Mouse (Mus musculus): ENCODE data around the gene Gm44579. TPM values are rescaled to one million over a fixed set of nuclear protein-coding genes. Genes with fewer than 3 reads are reported as not detected.

The Gm44579 gene
- polyA plus RNA-seq, 1 experiment from 2014 or later: not detected

GRCm38 (mm10) chr15:98213336-98213870, 7.4 kb downstream of the Gm44579 start:
- peak overlapping the region; percentile 54 for H3K27ac ChIP-seq (ENCODE audit: low read length)
- no peak overlapping the region for H3K4me2 ChIP-seq (ENCODE audit: low read depth, low read length)
- H3K27me3 ChIP-seq (ENCODE audit: control insufficient read depth, insufficient read depth, low read depth, low read length): no peaks in the 10 kb centered on the region
- WGBS: 57% methylated on average over 5 of the region's 5 CpGs
- no peaks in the 10 kb centered on the region for H3K4me1 ChIP-seq (replicated peaks; ENCODE audit: control insufficient read depth, insufficient read depth, low read length)
- no peak for ATAC-seq (ENCODE audit: low read depth)
- no peaks in the 10 kb centered on the region for H3K36me3 ChIP-seq (ENCODE audit: control insufficient read depth, insufficient read depth, low read length)
- no peaks in the 10 kb centered on the region for H3K9me3 ChIP-seq (ENCODE audit: control insufficient read depth, low read length)
- H3K9ac ChIP-seq (ENCODE audit: low read length): no peak overlapping the region
- no peak overlapping the region for H3K4me3 ChIP-seq (ENCODE audit: low read length)

DNA sequence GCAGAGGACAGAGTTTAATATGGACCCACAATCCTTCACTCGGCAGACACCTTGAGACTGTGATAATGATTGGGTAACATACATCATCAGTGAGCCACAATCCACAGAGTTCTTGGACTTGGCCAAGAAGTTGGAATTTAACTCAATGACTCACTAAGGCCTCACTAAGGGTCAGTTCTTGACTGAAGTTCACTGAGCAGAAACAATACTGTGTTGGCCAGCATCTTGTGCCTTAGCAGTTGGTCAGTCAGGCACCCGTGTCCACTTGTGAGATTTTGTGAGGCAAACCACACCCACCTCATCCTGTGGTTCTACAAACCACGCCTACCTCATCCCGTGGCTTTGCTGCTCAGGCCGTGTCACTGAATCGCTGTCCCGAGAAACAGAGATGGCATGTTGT, 11.1 kb downstream of the Gm44579 start:
- H3K27ac ChIP-seq (ENCODE audit: low read length): no peak overlapping the region
- no peak overlapping the region for H3K9ac ChIP-seq (ENCODE audit: low read length)
- H3K36me3 ChIP-seq (ENCODE audit: control insufficient read depth, insufficient read depth, low read length): no peaks in the 10 kb centered on the region
- no peak for ATAC-seq (ENCODE audit: low read depth)
- WGBS: 62% methylated on average over 7 of the region's 7 CpGs
- no peak overlapping the region for H3K4me2 ChIP-seq (ENCODE audit: low read depth, low read length)
- H3K4me3 ChIP-seq (ENCODE audit: low read length): no peak overlapping the region
- H3K27me3 ChIP-seq (ENCODE audit: control insufficient read depth, insufficient read depth, low read depth, low read length): no peaks in the 10 kb centered on the region
- no peaks in the 10 kb centered on the region for H3K9me3 ChIP-seq (ENCODE audit: control insufficient read depth, low read length)
- no peaks in the 10 kb centered on the region for H3K4me1 ChIP-seq (replicated peaks; ENCODE audit: control insufficient read depth, insufficient read depth, low read length)

- WGBS: 79% methylated on average over 2 of the region's 3 CpGs
- no peak within 1 kb of the TSS for H3K9ac ChIP-seq (ENCODE audit: low read length)
These were observed 25.3 kb downstream of the Gm44579 start, which contains the start of gene Olfr288 for GRCm38 (mm10) chr15:98195442-98195841. Gene Olfr288 (minus strand): TSS chr15:98195542.

DNA sequence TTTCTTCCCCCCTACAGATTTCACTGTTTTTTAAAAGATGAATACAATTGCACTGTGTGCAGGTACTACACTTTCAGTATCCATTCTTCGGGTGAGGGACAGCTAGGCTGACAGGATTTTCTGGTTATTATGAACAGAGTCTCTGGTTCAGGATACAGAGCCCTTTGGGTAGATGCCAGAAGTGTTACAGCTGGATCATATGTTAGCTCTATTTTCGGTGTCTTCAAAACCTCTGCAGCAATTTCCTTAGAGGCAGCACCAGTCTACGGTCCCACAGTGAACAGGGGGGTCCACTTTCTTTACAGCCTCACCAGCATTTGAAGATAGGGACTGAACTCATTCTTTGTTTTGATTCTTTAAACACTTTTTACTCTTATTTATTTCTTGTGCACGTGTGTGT, 36.3 kb downstream of the Gm44579 start:
- Histone ChIP-seq H3K4me2 (ENCODE audit: low read depth, low read length) (no peak overlapping the region), H3K9ac (ENCODE audit: low read length) (no peak overlapping the region), H3K27ac (ENCODE audit: low read length) (no peak overlapping the region), H3K4me1 (replicated peaks; ENCODE audit: control insufficient read depth, insufficient read depth, low read length) (0 out of 2 replicates have a peak, but pooled peaks cover 6% of the 10 kb centered on the region), H3K36me3 (ENCODE audit: control insufficient read depth, insufficient read depth, low read length) (no peaks in the 10 kb centered on the region), H3K4me3 (ENCODE audit: low read length) (no peak overlapping the region), H3K27me3 (ENCODE audit: control insufficient read depth, insufficient read depth, low read depth, low read length) (no peaks in the 10 kb centered on the region), H3K9me3 (ENCODE audit: control insufficient read depth, low read length) (no peaks in the 10 kb centered on the region)
- ATAC-seq (ENCODE audit: low read depth): no peak
- WGBS: 41% methylated on average over 4 of the region's 4 CpGs

More at GRCm38 (mm10) chr15:98195442-98195841, 25.3 kb downstream of the Gm44579 start, which contains the start of gene Olfr288:
- no peak within 1 kb of the TSS for H3K27ac ChIP-seq (ENCODE audit: low read length)
- H3K4me2 ChIP-seq (ENCODE audit: low read depth, low read length): no peak within 1 kb of the TSS
- H3K9me3 ChIP-seq (ENCODE audit: control insufficient read depth, low read length): no peaks in the 10 kb centered on the region
- no peak within 1 kb of the TSS for H3K4me3 ChIP-seq (ENCODE audit: low read length)
- no peaks in the 10 kb centered on the region for H3K27me3 ChIP-seq (ENCODE audit: control insufficient read depth, insufficient read depth, low read depth, low read length)
- no peaks in the 10 kb centered on the region for H3K36me3 ChIP-seq (ENCODE audit: control insufficient read depth, insufficient read depth, low read length)
- ATAC-seq (ENCODE audit: low read depth): no peak
- no peaks in the 10 kb centered on the region for H3K4me1 ChIP-seq (replicated peaks; ENCODE audit: control insufficient read depth, insufficient read depth, low read length)

DNA sequence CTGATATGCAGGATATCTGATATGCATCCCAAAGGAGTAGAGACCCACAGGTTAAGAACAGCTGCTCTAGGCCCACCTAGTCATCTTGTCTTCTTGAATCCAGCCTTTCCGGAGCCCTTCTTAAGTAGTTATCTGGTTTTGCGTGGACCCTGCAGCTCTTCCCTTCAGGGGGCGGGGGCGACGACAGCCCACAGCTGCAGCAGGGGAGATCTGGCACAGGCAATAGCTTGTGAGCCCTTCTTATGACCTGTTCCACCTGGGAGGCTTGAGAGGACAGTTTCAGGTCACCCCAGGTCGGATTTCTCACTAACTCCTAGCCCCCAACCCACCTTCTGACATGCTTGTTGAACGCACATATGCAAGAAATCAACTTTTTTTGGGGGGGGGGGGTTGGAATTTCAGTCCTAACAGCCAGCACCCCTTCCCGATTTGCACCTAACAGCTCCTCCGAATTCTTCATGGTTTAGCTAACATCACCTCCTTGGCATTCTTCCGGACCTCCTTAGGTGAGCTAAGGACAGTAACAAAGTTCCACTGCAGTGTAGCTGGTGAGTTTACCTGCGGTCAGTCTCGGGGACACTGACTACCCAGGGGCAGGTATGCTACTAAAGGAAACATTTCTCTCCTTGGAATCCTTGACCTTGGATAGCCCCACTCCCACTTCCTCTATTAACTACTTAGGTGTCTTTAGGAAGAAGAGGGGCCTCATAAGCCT, 38.8 kb downstream of the Gm44579 start:
- H3K4me2 ChIP-seq (ENCODE audit: low read depth, low read length): no peak overlapping the region
- 63% methylated on average over 12 of the region's 12 CpGs for WGBS

DNA sequence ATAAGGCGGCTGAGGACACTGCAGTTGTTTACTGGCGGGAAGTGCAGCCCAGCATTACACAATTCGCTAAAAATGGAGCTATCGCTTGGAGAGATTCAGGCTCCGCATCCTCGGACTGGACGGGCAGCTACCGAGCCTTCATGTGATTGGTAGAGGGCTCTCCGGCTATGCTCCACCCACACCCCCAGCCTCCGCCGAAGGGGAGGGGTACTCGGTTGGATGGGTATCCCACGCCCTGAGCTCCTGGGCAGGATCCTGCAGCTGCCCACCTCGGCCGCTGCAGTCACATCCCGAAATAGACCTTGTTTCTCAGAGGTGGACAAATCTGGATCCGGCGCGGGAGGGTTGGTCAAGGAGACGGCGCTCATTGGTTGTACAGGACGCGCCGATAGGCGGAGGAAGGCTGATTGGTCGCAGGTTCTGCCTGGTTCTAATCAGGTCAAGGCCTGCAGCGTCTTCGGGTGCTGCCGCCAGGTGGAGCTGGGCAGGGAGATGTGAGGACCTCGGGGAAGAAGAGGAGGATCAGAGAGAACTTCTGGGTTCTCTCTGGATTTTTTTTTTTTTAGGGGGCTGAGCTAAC, 39.6 kb downstream of the Gm44579 start:
- Histone ChIP-seq H3K9me3 (ENCODE audit: control insufficient read depth, low read length) (no peaks in the 10 kb centered on the region), H3K36me3 (ENCODE audit: control insufficient read depth, insufficient read depth, low read length) (no peaks in the 10 kb centered on the region), H3K4me3 (ENCODE audit: low read length) (peak overlapping the region; percentile 61), H3K4me2 (ENCODE audit: low read depth, low read length) (peak overlapping the region; percentile 69), H3K27me3 (ENCODE audit: control insufficient read depth, insufficient read depth, low read depth, low read length) (0 out of 2 replicates have a peak, but pooled peaks cover 3% of the 10 kb centered on the region), H3K4me1 (replicated peaks; ENCODE audit: control insufficient read depth, insufficient read depth, low read length) (0 out of 2 replicates have a peak, but pooled peaks cover 6% of the 10 kb centered on the region), H3K27ac (ENCODE audit: low read length) (peak overlapping the region; percentile 32; the same call in 1 of the 2 replicates), H3K9ac (ENCODE audit: low read length) (peak overlapping the region; percentile 49)
- under 1% methylated on average over 30 of the region's 30 CpGs for WGBS
- peak; percentile 99 for ATAC-seq (ENCODE audit: low read depth)

More for the DNA sequence above, 38.8 kb downstream of the Gm44579 start:
- Histone ChIP-seq H3K9ac (ENCODE audit: low read length) (no peak overlapping the region), H3K36me3 (ENCODE audit: control insufficient read depth, insufficient read depth, low read length) (no peaks in the 10 kb centered on the region), H3K4me1 (replicated peaks; ENCODE audit: control insufficient read depth, insufficient read depth, low read length) (0 out of 2 replicates have a peak, but pooled peaks cover 6% of the 10 kb centered on the region), H3K4me3 (ENCODE audit: low read length) (no peak overlapping the region), H3K27ac (ENCODE audit: low read length) (no peak overlapping the region), H3K9me3 (ENCODE audit: control insufficient read depth, low read length) (no peaks in the 10 kb centered on the region), H3K27me3 (ENCODE audit: control insufficient read depth, insufficient read depth, low read depth, low read length) (0 out of 2 replicates have a peak, but pooled peaks cover 3% of the 10 kb centered on the region)
- no peak for ATAC-seq (ENCODE audit: low read depth)

DNA sequence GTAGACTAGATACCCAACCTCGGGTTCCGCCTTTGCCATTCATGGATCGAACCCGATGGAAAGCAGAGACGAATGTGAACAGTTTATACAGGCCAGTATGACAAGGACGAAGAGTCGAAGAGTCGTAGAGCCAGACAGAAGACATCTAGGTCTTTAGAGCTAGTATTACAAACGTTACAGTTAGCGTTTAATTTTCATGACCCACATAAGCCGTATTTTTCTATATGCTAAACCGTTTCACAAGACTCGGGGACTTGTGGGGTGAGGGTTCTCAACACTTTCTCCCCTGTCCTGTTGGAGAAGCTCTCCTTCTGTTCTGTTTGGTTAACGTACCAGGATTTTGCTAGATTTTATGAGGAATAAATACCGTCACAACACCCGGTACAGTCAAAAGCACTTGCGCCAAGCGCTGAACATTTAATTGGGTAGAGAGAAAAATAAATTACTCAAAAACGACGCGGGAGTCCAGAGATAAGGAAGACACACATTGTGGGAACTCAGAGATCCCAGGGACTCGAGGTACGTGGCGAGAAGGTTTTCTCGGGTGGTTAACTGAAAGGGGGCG, 40.1 kb downstream of the Gm44579 start:
- no peaks in the 10 kb centered on the region for H3K9me3 ChIP-seq (ENCODE audit: control insufficient read depth, low read length)
- H3K9ac ChIP-seq (ENCODE audit: low read length): peak overlapping the region; percentile 49; the same call in 1 of the 2 replicates
- peak overlapping the region; percentile 69 for H3K4me2 ChIP-seq (ENCODE audit: low read depth, low read length)
- 0 out of 2 replicates have a peak, but pooled peaks cover 6% of the 10 kb centered on the region for H3K4me1 ChIP-seq (replicated peaks; ENCODE audit: control insufficient read depth, insufficient read depth, low read length)
- peak overlapping the region; percentile 35; the same call in 1 of the 2 replicates for H3K27ac ChIP-seq (ENCODE audit: low read length)
- H3K27me3 ChIP-seq (ENCODE audit: control insufficient read depth, insufficient read depth, low read depth, low read length): peaks cover 4% of the 10 kb centered on the region; the same call in 1 of the 2 replicates
- peak overlapping the region; percentile 61 for H3K4me3 ChIP-seq (ENCODE audit: low read length)
- H3K36me3 ChIP-seq (ENCODE audit: control insufficient read depth, insufficient read depth, low read length): no peaks in the 10 kb centered on the region
- 7% methylated on average over 26 of the region's 26 CpGs for WGBS
- ATAC-seq (ENCODE audit: low read depth): no peak

DNA sequence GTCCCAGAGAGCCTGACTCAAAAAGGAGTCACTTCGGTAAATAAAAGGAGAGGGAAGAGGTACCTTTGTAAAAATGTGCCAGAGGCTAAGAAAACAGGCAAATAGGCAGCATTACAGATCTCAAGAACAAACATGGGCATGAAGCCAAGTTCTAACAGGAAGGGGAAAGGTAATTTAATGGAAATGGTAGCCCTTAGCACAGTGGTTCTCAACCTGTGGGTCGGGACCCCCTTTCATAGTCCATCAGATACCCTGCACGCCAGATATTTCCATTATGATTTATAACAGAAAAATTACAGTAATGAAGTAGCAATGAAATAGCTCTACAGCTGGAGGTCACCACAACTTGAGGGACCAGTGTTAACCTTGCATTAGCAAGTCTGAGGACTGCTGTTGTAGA, 43.5 kb downstream of the Gm44579 start:
- no peak for ATAC-seq (ENCODE audit: low read depth)

DNA sequence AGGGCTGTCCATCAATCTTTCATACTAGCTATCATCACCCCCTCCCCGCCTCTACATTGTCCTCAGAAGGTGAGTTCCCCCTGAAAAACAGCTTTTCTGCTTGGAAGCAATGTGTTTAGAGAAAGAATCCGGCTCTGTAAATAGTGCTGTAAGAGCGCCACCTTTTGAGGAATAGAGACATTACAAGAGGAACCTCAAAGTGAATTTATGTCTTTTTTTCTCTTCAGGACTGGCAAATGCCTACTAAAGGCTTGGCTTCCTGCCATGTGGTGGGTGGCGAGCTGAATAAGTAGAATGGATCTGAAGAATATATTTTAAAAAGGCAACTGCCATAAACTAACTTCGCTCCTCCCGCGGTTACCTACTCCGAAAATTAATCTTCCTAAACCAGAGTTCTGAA, 47.0 kb downstream of the Gm44579 start:
- Histone ChIP-seq H3K4me1 (replicated peaks; ENCODE audit: control insufficient read depth, insufficient read depth, low read length) (no peaks in the 10 kb centered on the region), H3K4me2 (ENCODE audit: low read depth, low read length) (no peak overlapping the region), H3K9me3 (ENCODE audit: control insufficient read depth, low read length) (no peaks in the 10 kb centered on the region), H3K27me3 (ENCODE audit: control insufficient read depth, insufficient read depth, low read depth, low read length) (peaks cover 46% of the 10 kb centered on the region), H3K27ac (ENCODE audit: low read length) (no peak overlapping the region), H3K4me3 (ENCODE audit: low read length) (no peak overlapping the region), H3K36me3 (ENCODE audit: control insufficient read depth, insufficient read depth, low read length) (no peaks in the 10 kb centered on the region), H3K9ac (ENCODE audit: low read length) (no peak overlapping the region)
- WGBS: 38% methylated on average over 8 of the region's 8 CpGs
- no peak for ATAC-seq (ENCODE audit: low read depth)

More for the DNA sequence above, 43.5 kb downstream of the Gm44579 start:
- Histone ChIP-seq H3K9me3 (ENCODE audit: control insufficient read depth, low read length) (no peaks in the 10 kb centered on the region), H3K36me3 (ENCODE audit: control insufficient read depth, insufficient read depth, low read length) (no peaks in the 10 kb centered on the region), H3K4me2 (ENCODE audit: low read depth, low read length) (no peak overlapping the region), H3K27me3 (ENCODE audit: control insufficient read depth, insufficient read depth, low read depth, low read length) (peaks cover 15% of the 10 kb centered on the region), H3K4me1 (replicated peaks; ENCODE audit: control insufficient read depth, insufficient read depth, low read length) (0 out of 2 replicates have a peak, but pooled peaks cover 6% of the 10 kb centered on the region), H3K9ac (ENCODE audit: low read length) (no peak overlapping the region), H3K27ac (ENCODE audit: low read length) (no peak overlapping the region), H3K4me3 (ENCODE audit: low read length) (no peak overlapping the region)
- 54% methylated on average over 3 of the region's 3 CpGs for WGBS
